In genomic region chr17:47470121-47470520, GRCm38 (mm10) we compare ENCODE assay signal across 31 mouse cellular contexts. TPM values are rescaled to one million over a fixed set of nuclear protein-coding genes. Genes with fewer than 3 reads are reported as not detected.
DNase-seq lines count a peak whose midpoint lies in the region; ATAC-seq lines count a peak whose summit lies in the region.
"Had no signal": no experiment of that assay in that cellular context is flagged by ENCODE, and none has a peak within 500 bp of the region (broad histone marks: within the 10 kb centered on the region; RNA-seq: fewer than 3 reads in every experiment).

No protein-coding gene starts in this region.

- H3K4me3 ChIP-seq in intestine, embryonic 14.5 days (ENCODE audit: low read depth, low read length): no peak overlapping the region
- no peak overlapping the region for H3K4me3 ChIP-seq in intestine, embryonic 16.5 days (ENCODE audit: low read length)
- H3K4me3 ChIP-seq: forebrain, embryonic 13.5 days; heart, embryonic 13.5 days; hindbrain, embryonic 10.5 days; hindbrain, embryonic 15.5 days; limb, embryonic 10.5 days; limb, embryonic 15.5 days; liver, embryonic 13.5 days; megakaryocyte, embryonic 14.5 days; midbrain, embryonic 12.5 days; neural tube, embryonic 13.5 days; stomach, embryonic 15.5 days had no signal

- H3K9me3 ChIP-seq in intestine, embryonic 14.5 days (ENCODE audit: control insufficient read depth, low read length): no peaks in the 10 kb centered on the region
- H3K9me3 ChIP-seq in intestine, embryonic 16.5 days (ENCODE audit: control insufficient read depth, low read length): no peaks in the 10 kb centered on the region
- H3K9me3 ChIP-seq: forebrain, embryonic 13.5 days; heart, embryonic 13.5 days; hindbrain, embryonic 10.5 days; hindbrain, embryonic 15.5 days; limb, embryonic 10.5 days; limb, embryonic 15.5 days; liver, embryonic 13.5 days; midbrain, embryonic 12.5 days; neural tube, embryonic 13.5 days; stomach, embryonic 15.5 days had no signal

- H3K27ac ChIP-seq in intestine, embryonic 14.5 days (ENCODE audit: low read depth): peak overlapping the region; percentile 59; the same call in 1 of the 2 replicates
- no peak overlapping the region for H3K27ac ChIP-seq in intestine, embryonic 16.5 days (ENCODE audit: low read length)
- H3K27ac ChIP-seq: forebrain, embryonic 13.5 days; heart, embryonic 13.5 days; hindbrain, embryonic 10.5 days; hindbrain, embryonic 15.5 days; limb, embryonic 10.5 days; limb, embryonic 15.5 days; liver, embryonic 13.5 days; midbrain, embryonic 12.5 days; neural tube, embryonic 13.5 days had no signal

- H3K9ac ChIP-seq in intestine, embryonic 14.5 days (ENCODE audit: low read length): no peak overlapping the region
- H3K9ac ChIP-seq in intestine, embryonic 16.5 days (ENCODE audit: low read depth, low read length): no peak overlapping the region
- H3K9ac ChIP-seq: forebrain, embryonic 13.5 days; heart, embryonic 13.5 days; hindbrain, embryonic 15.5 days; limb, embryonic 15.5 days; liver, embryonic 13.5 days; midbrain, embryonic 12.5 days; neural tube, embryonic 13.5 days; stomach, embryonic 15.5 days had no signal

- H3K36me3 ChIP-seq in intestine, embryonic 14.5 days (ENCODE audit: control insufficient read depth, insufficient read depth, low read length): no peaks in the 10 kb centered on the region
- H3K36me3 ChIP-seq in intestine, embryonic 16.5 days (ENCODE audit: control insufficient read depth, insufficient read depth, low read length): 0 out of 2 replicates have a peak, but pooled peaks cover 2% of the 10 kb centered on the region
- H3K36me3 ChIP-seq: heart, embryonic 13.5 days; hindbrain, embryonic 10.5 days; hindbrain, embryonic 15.5 days; limb, embryonic 15.5 days; liver, embryonic 13.5 days; midbrain, embryonic 12.5 days; neural tube, embryonic 13.5 days; stomach, embryonic 15.5 days had no signal

- no peak for ATAC-seq in intestine, embryonic 14.5 days (replicated peaks; ENCODE audit: low FRiP score, low TSS enrichment, low read depth)
- no peak for ATAC-seq in intestine, embryonic 16.5 days
- ATAC-seq: inflammation-experienced regulatory T-cells, adult 6 months; lung, postnatal 0 days; Patski had no signal

- H3K27me3 ChIP-seq in intestine, embryonic 14.5 days (replicated peaks; ENCODE audit: control insufficient read depth, insufficient read depth, low read length): peaks cover 17% of the 10 kb centered on the region
- peaks cover 3% of the 10 kb centered on the region; the same call in 1 of the 2 replicates for H3K27me3 ChIP-seq in intestine, embryonic 16.5 days (replicated peaks; ENCODE audit: control insufficient read depth, insufficient read depth, low read length)
- H3K27me3 ChIP-seq: Patski; stomach, embryonic 15.5 days had no signal

- peaks cover 32% of the 10 kb centered on the region for H3K4me1 ChIP-seq in intestine, embryonic 14.5 days (replicated peaks; ENCODE audit: control insufficient read depth, insufficient read depth, low read length)
- H3K4me1 ChIP-seq in intestine, embryonic 16.5 days (ENCODE audit: control insufficient read depth, insufficient read depth, low read length): peaks cover 26% of the 10 kb centered on the region
- H3K4me1 ChIP-seq: hindbrain, embryonic 15.5 days had no signal

- no peak for DNase-seq in intestine, embryonic 14.5 days (ENCODE audit: low spot score)
- DNase-seq in cerebellum, adult 11-12 months: peak; percentile 86
- DNase-seq in cerebellum, adult 9-11 months: peak; percentile 86
- no peak for DNase-seq in frontal cortex, postnatal 25 days (ENCODE audit: low spot score in 2 of 2)
- DNase-seq in layer of hippocampus, postnatal 10 days (ENCODE audit: low spot score in 2 of 2): no peak
- DNase-seq in frontal cortex, postnatal 10 days (ENCODE audit: low spot score in 2 of 2): no peak
- DNase-seq: adrenal gland, postnatal 10 days; kidney, adult 9 months; liver, embryonic 13.5 days; lung, adult 18-20 months; thymus, adult 18-20 months; thymus, postnatal 25 days had no signal

- H3K4me2 ChIP-seq in intestine, embryonic 14.5 days (ENCODE audit: low read length): no peak overlapping the region
- H3K4me2 ChIP-seq in intestine, embryonic 16.5 days (ENCODE audit: low read depth, low read length): no peak overlapping the region
- H3K4me2 ChIP-seq: forebrain, embryonic 13.5 days; heart, embryonic 13.5 days; hindbrain, embryonic 15.5 days; limb, embryonic 15.5 days; liver, embryonic 13.5 days; midbrain, embryonic 12.5 days; neural tube, embryonic 13.5 days had no signal

- WGBS in intestine, embryonic 14.5 days: 79% methylated on average over 4 of the region's 4 CpGs
- 86% methylated on average over 4 of the region's 4 CpGs for WGBS in intestine, embryonic 16.5 days

RNA-seq across cellular contexts. Expression of gene Taf8, which starts 32.0 kb away (rescaled TPM):
- 21.5 and 25.0 TPM in 2 replicates for polyA plus RNA-seq in intestine, embryonic 14.5 days (2014; fragmentation: Nextera tagmentation; extraction: Ambion mirVana)
- polyA plus RNA-seq in intestine, embryonic 16.5 days (2015; fragmentation: Nextera tagmentation; extraction: Ambion mirVana): 19.1 and 20.4 TPM in 2 replicates
- total RNA-seq in layer of hippocampus, postnatal 10 days (2021): 10 to 100 TPM; 16.7 to 17.0 TPM

RNA-seq across cellular contexts. Expression of gene 1700001C19Rik, which starts 32.9 kb away (rescaled TPM):
- polyA plus RNA-seq in intestine, embryonic 14.5 days (2014; fragmentation: Nextera tagmentation; extraction: Ambion mirVana): 0.22 and 0.24 TPM in 2 replicates
- polyA plus RNA-seq in intestine, embryonic 16.5 days (2015; fragmentation: Nextera tagmentation; extraction: Ambion mirVana): 0.17 and 0.45 TPM in 2 replicates
- under 1 TPM in 1 of 2 experiments, not detected in 1; 0.94 TPM for total RNA-seq in layer of hippocampus, postnatal 10 days (2021)
- total RNA-seq: gastrocnemius, adult 18-20 months; heart, adult 8-10 months; heart, postnatal 10 days; left cerebral cortex, postnatal 10 days; MEL had no signal
- polyA plus RNA-seq: inflammation-experienced regulatory T-cells, adult 6 months had no signal

RNA-seq across cellular contexts. Expression of gene AI661453, which starts 33.7 kb away (rescaled TPM):
- polyA plus RNA-seq in intestine, embryonic 14.5 days (2014; fragmentation: Nextera tagmentation; extraction: Ambion mirVana): 3.4 and 4.4 TPM in 2 replicates
- polyA plus RNA-seq in intestine, embryonic 16.5 days (2015; fragmentation: Nextera tagmentation; extraction: Ambion mirVana): 3.7 and 4.6 TPM in 2 replicates
- total RNA-seq in layer of hippocampus, postnatal 10 days (2021): under 1 TPM; 0.23 to 0.38 TPM
- total RNA-seq: MEL had no signal
- polyA plus RNA-seq: inflammation-experienced regulatory T-cells, adult 6 months had no signal

RNA-seq across cellular contexts. Expression of gene Ccnd3, which starts 34.7 kb away (rescaled TPM):
- 450 and 457 TPM in 2 replicates for polyA plus RNA-seq in intestine, embryonic 14.5 days (2014; fragmentation: Nextera tagmentation; extraction: Ambion mirVana)
- 371 and 393 TPM in 2 replicates for polyA plus RNA-seq in intestine, embryonic 16.5 days (2015; fragmentation: Nextera tagmentation; extraction: Ambion mirVana)
- total RNA-seq in layer of hippocampus, postnatal 10 days (2021): 10 to 100 TPM; 34.7 to 39.6 TPM

Comparison
In these comparisons a context has a peak if more than half of its experiments do, and no peak if none do; other contexts are left out.
1. DNase-seq: peak in cerebellum, adult 11-12 months (single experiment) and cerebellum, adult 9-11 months (single experiment); none in intestine, embryonic 14.5 days (single experiment), frontal cortex, postnatal 25 days (0 of 2), layer of hippocampus, postnatal 10 days (0 of 2) and frontal cortex, postnatal 10 days (0 of 2).